Mouse (Mus musculus) gastrocnemius, postnatal 14 days (tissue): Measurements from ENCODE around the gene Abca12. TPM values are rescaled to one million over a fixed set of nuclear protein-coding genes. Genes with fewer than 3 reads are reported as not detected.

Experiments
- DNase-seq: peaks from one replicate; pipeline ENCODE4 v3.0.0; 2021; ENCODE audit warnings: mixed read lengths
- intact Hi-C: fragments of 180-260 bp; cut with DNase I; formaldehyde crosslinking; loops from one replicate; pipeline ENCODE4 v1.15.1; 2025; ENCODE audit warnings: low total_unique reads
- long read RNA-seq, 2 experiments: library from polyadenylated mRNA; stranded (forward); transcript quantifications; one replicate each; pipeline ENCODE4 v2.0.0; 2021
- total RNA-seq, 2 experiments: library from RNA; stranded (reverse); gene quantifications; 2 replicates each; pipeline ENCODE4 v1.2.3; 2021

The Abca12 gene
- total RNA-seq: not detected
- long read RNA-seq, experiment 1: 0 reads
- long read RNA-seq, experiment 2: 0 reads

DNA sequence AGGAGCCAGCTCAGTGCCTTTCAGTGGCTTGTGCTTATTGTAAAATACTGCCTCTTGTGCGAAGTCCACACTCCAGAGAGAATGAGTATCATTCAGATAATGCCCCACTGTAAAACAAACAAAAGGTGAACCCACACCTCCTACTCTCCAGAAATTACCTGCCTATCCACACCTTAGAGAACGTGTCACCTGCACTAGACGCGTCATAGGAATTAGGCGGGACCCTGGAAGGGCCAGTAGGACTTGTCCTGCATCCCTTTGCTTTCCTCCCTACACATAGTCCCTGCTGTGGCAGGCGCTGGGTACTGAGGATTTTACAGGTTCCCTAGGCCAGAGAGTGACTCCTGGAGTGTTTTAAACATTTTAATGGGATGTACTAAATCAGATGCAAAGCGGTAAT is at the start of gene Abca12:
TSS of gene Abca12 (minus strand) at position 101 of the 400 bp plus-strand sequence.
- no peak for DNase-seq
- intact Hi-C loops: no loop called here

DNA sequence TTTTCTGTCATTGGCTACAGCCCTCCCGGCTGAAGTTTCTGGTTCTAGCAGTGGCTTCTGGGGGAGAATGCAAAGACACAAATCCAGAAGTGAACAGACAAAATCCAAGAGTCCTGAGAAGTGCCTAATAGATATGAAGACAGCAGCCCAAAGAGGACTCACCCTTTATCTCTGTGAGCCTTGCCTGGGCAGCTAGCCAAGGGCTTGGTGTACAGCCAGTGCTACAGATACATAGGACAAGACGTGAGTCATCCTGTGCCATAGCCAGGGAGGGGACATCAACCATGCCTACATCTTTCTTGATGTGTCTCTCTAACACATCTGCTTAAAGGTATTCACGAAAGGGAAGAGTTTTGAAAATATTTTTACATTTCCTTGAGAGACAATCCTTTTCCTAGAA is 43.3 kb upstream of the Abca12 start:
- intact Hi-C loops: no loop called here
- DNase-seq: no peak

DNA sequence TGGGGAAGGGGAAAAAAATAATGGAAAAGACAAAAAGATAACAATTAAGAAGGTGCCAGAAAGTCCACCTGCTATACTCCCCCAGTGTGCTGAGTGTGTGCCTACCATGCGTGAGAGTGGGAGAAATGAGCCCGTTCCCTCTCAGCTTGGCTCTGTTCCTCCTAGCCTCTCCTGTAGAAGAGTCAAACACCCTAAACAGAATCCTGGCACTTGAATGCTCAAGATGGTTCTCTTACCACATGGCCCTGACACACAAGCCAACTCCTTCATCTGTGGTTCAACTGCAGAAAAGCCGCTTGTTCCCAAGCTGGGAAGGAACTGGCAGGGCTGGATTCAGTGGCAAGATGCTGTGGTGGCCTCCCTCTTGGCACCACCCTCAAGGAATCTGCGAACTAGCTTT is 32.7 kb upstream of the Abca12 start:
- no peak for DNase-seq
- intact Hi-C loops: no loop called here

DNA sequence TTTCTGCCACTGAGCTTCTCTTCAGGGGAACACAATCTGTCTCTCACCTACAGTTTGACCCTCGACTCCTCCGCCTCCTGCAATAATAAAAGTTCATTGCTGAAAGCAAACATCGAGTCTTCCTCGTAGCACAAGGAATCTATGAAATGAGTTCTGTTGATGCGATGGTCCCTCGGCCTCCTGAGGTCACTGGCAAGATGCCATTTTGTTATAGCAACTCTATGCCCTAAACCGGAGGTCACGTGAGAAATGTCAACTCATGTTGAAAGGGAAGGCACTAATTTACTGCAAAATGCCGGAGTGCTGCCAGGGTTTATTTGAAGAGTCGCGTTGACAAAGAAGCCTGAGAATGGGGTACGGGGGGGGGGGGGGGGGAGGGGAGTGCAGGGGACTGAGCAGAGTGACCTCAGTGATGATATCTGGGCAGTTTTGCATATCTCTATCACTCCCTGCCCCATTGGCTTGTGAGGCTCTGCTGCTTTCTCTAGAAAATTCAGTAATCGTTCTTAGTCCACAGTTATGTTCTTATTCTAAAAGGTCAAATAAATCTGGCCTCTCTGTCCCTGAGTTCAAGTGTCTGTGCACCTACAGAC is 7.1 kb upstream of the Abca12 start:
- no peak for DNase-seq

DNA sequence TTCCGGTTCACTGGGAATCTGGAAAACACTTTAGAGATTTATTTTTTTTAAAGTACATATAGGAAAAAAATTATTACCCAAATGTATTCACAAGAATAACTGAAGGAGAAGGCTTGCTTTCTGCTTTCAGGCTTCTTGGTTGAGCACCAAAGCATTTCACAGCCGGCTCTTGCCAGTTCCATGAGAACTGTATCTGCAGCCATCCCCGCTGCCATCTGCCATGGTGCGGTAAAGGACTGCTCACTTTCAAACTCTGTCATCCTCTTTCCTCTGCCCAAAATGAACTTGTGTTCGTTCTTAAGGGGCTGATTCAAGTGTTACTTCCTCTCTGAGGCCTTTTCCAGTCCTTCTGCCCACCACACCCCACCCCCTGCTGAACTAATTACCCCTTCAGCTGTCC is 3.8 kb upstream of the Abca12 start:
- intact Hi-C loops: no loop called here
- no peak for DNase-seq

More for the DNA sequence above, 7.1 kb upstream of the Abca12 start:
- intact Hi-C loops: no loop called here

DNA sequence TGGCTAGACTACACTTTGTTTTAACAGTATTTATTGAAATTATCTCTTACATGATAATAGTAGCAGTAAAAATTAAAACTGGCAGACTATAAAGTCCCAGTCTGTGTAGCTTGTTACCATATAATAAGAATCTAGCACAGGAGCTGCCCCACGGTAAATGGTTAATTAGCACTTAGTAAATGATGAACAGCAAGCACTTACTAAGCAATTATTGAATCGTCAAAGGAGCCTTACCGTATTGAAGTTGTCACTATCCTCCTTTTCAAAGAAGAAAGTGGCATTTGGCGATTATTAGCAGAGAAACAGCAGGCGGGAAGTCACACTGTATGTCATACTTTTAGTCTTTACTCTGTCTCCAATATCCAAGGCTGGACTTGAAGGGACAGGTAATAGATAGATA is 3.2 kb upstream of the Abca12 start:
- DNase-seq: no peak
- intact Hi-C loops: no loop called here

DNA sequence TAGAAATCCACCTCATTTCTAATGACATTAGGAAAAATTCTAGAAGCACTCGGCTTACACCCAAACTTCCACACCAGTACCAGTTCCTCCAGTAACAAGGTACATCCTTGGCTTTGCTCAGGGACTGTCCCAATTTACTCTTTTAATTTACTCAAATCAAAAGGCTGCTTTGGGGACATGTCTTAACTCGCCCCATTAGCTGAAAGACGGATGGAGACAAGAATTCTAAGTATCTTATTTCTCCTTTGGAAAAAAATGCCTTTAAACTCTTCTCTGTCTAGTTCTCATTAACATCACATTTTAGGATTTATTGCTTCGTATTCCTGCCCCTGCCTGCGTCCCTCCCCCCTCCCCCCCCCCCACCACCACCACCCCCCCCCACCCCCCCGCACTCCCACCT is 626 bp downstream of the Abca12 start:
- DNase-seq: no peak
- intact Hi-C loops: no loop called here

DNA sequence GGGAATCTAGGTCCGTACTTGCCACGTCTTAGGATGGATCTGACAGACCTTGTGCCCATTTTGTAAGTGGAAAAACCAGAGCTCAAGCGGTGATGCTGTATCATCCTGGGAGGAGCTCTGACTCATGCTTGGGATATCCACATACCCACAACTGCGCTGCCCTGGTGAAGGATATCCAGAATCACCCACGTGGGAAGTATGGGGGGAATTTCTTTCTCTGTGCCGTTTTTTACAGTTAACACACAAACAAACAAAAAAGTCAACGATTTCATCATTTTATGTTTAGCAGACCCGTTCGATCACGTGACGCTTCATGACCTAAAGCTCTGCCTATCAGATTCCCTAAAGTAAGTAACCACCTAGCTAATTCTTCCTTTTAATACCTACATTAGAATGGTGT is 1.6 kb downstream of the Abca12 start:
- DNase-seq: no peak
- intact Hi-C loops: no loop called here

DNA sequence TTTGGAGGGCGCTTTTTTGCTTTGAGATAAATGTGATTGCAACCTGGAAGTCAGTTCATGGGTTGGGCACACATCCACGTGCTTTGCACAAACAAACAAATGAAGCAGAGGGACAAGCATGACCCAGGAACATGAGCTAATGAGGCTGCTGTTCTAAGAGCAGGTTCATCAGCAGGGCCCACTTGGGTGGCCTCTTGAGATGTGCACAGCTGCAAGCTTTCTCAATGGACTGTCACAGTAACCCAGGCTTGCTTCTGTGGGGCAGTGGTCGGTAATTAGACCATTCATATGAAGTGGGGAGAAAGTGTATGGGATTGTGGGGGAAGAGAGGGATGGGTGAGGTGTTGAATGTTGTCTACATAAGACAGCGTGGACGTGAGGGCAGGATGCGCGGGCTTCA is 7.0 kb downstream of the Abca12 start:
- no peak for DNase-seq
- intact Hi-C loops: no loop called here

DNA sequence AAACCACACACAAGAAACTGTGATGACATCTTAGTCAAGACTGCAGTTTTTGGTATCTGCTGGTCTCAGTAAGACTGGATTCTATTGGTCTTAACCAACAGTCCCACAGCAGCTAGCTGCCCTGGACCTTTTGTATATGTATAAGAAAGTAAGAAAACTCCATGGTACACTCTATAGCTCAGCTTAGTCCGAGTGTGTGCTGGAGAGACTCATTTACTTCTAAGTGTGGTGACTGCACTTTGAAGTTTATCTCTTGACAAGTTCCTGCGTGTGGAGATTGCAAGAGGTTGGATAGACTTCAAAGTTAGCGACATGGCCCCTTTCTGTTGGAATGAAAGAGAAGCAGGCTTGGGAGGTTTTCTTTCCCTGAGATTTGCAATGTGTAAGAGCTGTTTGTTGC is 17.1 kb downstream of the Abca12 start:
- intact Hi-C loops: no loop called here
- no peak for DNase-seq

DNA sequence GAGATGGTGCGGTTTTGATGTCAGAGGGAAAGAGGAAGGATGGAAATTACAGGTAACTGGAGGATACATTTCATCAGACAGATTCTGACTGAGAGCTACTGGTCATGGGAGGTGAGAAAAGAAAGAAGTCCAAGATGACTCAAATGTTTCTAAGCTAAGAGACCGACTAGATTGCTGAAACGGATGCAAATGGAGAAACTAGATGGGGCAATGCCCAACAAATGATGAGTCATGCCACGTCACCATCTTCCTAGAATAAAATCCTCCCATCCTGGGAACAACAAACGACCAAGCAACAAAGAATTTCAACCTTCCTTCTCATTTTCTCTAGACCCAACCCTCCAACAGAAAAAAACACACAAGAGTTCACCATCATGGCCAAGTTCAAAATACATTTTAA is 18.6 kb downstream of the Abca12 start:
- intact Hi-C loops: no loop called here
- no peak for DNase-seq

DNA sequence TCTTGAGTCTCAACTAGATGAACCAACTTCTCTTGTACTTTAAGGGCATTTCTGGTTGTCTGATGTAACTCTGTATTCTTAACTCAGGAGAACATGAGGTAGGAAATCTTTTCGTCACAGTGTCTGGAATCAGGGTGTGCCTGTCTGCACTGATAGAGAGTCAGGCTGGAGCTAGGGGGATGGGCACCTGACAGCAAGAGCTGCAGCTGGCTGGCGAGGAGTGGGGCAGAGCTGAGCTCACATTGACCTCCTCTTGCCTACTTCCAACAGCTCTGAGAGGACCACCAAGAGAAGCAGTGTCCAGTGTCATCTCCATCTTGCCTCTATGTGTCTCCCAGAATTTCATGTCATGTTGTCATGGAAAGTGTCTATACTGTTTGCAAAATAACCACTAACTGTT is 20.5 kb downstream of the Abca12 start:
- no peak for DNase-seq
- intact Hi-C loops: no loop called here

DNA sequence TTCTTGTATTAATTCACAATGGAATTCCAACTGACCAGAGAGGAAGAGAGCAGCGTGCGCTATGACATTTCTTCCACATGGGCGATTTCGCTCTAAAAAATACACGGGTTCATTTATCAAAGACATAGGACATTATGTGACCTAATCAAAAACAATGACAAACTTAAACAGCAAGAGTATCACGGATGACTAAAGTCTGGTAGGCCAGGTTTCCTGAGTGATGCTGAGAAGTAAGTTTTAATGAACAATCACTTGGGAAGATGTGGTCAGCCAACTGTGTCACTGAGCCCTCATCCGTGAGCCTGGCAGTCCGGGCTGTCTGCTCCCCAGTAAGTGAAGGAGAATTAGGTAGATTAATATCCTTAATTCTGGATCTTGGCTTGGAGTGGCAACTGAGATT is 21.2 kb downstream of the Abca12 start:
- DNase-seq: no peak
- intact Hi-C loops: no loop called here

DNA sequence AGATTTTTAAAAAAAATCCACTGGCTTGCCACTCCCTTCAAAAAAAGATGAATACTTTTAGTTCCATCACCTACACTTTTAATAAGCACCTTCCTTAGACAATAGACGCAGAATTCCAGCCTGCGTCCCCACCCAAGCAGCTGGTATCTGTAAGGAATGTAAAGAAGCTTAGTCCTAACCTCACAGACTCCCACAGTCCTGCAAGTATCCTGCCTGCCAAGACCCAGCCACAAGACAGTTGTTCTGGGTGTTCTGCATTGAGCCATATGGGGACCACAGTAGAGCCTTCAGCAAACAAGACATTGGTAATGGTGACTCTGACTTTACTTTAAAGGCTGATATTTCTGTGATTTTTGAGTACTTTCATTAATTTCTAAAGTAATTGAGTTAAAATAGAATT is 22.2 kb downstream of the Abca12 start:
- DNase-seq: no peak
- intact Hi-C loops: no loop called here

DNA sequence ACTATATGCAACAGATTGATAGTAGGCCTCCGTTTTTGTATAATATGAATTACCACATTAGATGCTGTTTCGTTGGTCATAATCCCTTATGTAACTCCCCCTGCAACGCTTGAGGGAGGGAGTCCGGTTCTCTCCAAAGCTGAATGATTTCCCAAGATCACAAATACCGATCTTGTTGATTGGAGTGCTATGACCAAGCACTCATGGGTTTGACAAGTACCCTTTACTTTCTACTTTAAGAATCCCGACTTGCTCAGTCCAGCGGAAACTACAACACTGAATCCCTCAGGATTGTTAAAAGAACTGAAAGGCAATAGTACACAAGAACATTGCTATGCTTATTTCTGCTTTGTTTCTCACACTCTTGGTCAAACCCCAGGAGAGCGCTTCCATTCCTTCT is 28.1 kb downstream of the Abca12 start:
- DNase-seq: no peak
- intact Hi-C loops: no loop called here

DNA sequence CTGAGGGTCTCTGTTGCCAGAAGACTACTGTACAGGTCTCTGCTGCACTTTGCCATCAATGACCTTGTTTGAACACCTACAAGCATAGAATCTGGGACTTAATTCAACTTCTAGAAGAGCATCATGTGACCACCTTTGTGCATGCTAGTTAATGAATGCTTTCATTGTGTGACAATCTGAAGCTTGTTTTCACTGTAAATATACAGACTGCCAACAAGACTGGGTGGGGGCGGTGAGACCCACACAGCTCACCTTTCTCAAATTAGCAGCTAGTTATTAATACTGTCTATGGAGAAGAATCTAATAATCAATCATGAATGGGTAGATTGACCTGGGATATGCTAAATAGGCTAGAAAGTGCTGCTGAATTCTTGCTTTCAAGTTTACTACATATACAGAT is 30.6 kb downstream of the Abca12 start:
- DNase-seq: no peak
- intact Hi-C loops: no loop called here

DNA sequence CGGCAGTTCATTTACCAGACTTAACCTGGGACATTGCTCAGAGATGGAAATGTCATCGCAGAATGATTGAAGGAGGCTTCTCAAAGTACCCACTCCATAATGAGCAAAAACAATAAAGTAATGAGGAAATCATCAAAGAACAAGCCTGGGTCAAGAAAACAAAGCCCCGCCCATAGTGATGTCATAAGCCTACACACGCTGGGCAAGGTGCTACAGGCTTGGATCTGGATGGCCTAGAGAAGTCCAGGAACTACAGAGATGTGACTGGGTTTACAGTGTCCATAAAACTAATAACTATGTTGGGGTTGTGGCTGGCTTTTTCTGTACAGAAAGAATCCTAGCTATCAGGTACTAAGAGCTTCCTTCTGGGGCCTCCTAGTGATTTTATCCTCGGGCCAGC is 41.6 kb downstream of the Abca12 start:
- intact Hi-C loops: no loop called here
- DNase-seq: no peak

DNA sequence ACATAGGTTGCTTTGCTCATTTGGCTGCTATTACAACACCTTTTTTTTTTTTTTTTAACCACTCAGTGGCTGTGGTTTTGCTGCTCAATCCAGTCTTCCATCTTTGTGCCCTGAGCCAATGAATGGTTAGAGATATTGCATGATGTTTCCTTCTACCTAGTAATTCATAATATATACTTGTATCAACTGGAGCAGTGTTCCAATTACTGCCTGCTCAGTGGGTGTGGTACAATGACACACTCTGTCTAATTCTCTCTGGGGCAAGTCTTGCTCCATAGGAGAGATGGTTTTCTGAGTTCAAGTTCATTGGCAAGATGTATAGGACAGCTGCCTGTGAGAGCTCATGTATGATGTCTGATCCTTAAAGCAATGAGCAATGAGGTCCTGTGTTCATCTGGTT is 44.4 kb downstream of the Abca12 start:
- no peak for DNase-seq
- intact Hi-C loops: no loop called here

DNA sequence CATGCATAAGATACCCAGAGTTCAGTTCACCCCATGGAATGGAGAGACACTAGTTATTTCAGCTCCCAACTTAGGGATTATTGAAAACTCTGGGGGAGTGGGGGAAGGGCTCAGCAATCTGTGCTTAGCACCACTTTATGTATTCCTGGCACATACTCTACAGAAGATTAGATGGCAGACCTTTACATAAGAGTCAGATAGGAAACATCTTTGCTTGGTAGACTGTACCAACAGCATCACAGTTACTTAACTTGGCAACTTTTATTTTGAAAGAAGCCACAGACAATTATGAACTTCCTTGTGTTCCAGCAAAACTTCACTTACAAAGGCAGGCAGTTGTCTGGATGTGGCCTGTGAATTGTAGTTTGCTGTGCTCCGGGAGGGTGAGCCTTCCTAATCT is 46.9 kb downstream of the Abca12 start:
- intact Hi-C loops: no loop called here
- no peak for DNase-seq

DNA sequence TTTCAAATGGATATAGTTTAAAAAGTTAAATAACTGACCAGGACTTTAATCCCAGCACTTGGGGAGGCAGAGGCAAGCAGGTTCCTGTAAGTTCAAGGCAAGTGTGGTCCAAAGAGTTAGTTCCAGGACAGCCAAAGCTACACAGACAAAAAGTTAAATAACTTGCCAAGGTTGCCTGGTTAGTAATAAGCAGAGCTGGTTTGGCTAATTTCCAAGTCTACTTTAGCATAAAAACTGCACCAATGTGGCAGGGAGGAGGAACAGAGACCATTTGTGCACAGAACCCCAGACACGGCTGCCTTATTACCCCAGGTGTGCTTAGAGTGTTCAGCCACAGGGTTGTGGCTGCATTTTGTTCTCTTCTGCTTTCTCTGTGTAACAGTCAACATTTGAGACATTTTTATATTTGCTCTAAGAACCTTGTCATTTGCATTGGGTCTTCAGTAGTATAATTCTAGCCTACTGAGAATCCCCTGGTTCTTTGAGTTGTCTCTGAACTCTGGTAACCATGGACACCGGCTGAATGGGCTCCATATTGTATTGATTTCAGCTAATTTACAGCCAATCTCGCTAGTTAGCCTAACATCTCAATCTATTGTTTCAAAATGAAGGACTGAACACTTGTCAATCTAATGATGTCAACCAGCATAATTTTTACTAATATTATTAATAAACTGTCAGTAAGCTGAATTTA is 71.7 kb downstream of the Abca12 start:
- intact Hi-C loops: no loop called here
- DNase-seq: no peak

DNA sequence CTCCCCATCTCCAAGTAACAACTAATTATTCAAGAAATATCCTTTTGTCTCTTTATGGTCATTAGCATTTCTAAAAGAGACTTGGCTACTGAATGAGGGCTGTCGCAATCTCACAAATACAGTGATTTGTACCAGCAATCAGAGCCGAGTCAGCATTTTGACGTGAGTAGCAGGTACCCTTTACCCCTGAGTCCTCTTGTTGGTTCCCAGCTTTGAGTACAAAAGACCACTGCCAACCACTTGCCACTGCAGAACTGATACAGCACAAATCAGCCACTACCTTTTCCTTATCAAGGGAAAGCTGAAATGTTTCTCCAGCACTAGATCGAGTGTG is 72.5 kb downstream of the Abca12 start:
- no peak for DNase-seq
- intact Hi-C loops: no loop called here
